Mouse (Mus musculus): ENCODE data around the gene Chd3. TPM values are rescaled to one million over a fixed set of nuclear protein-coding genes. Genes with fewer than 3 reads are reported as not detected.

Gene Chd3
- polyA plus RNA-seq, 1 experiment from 2014 or later: 35.5 TPM

DNA sequence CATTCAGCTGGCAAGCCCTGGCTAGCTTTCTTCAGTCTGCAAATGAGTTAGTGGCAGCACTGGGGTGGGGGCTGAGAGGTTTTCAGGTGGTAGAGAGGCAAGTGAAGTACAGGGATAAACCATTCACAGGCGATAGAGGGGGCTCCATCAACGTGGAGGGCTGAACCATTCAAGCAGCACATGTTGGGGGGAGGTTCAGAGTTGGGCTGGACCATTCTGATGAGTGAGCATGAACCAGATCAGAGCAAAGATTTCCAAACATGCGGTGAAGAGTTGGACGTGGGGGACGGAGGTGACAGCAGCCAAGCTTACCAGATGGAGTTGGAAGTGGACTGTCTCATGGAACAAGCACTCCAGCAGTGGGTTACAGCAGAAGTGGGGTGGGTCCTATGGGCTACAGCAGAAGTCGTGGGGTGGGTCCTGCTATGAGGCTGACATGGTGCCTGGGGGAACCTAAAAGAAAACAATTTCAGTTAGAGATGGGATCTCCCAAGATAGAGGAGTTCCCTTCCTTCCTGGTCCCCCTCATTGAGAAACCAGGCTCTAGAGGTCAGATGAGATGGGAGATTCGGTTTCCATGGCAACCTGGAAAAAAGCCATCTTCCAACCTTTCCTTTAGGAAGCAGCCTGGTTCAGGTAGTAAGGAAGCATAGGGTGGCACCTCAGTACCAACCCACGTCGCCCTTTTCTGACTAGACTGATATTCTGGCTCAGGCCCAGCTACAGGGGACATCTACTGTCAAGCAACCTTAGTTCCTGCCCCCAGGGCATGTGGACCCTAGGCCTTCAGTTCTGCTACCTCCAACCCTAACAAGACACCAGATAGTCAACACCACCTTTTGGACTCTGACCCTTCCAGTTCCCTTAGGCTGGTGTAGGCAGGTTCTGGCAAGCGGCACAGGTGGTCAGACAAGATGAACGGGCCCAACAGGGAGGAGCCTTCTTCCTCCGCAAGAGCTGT, 44.3 kb upstream of the Chd3 start, which contains the start of gene Kdm6b:
Gene Kdm6b, minus strand, starts transcription at position 455 of the 961 bp plus-strand sequence.
- ATAC-seq: no peak
- Histone ChIP-seq H3K9ac (ENCODE audit: low read depth, low read length) (peak within 1 kb of the TSS; percentile 74), H3K9me3 (ENCODE audit: control insufficient read depth, low read length) (no peaks in the 10 kb centered on the region), H3K4me3 (ENCODE audit: low read length) (peak within 1 kb of the TSS; percentile 65), H3K36me3 (ENCODE audit: control insufficient read depth, insufficient read depth, low read length) (no peaks in the 10 kb centered on the region), H3K27me3 (replicated peaks; ENCODE audit: control insufficient read depth, insufficient read depth, low read length) (no peaks in the 10 kb centered on the region), H3K4me1 (ENCODE audit: control insufficient read depth, insufficient read depth, low read length) (peaks cover 47% of the 10 kb centered on the region), H3K27ac (ENCODE audit: low read length) (peak within 1 kb of the TSS; percentile 96), H3K4me2 (ENCODE audit: low read depth, low read length) (peak within 1 kb of the TSS; percentile 97)
- WGBS: 33% methylated on average over 12 of the region's 12 CpGs

- Histone ChIP-seq H3K27me3 (replicated peaks; ENCODE audit: control insufficient read depth, insufficient read depth, low read length) (no peaks in the 10 kb centered on the region), H3K4me3 (ENCODE audit: low read length) (no peak overlapping the region)
These were observed 43.3 kb upstream of the Chd3 start for GRCm38 (mm10) chr11:69412548-69412947.

DNA sequence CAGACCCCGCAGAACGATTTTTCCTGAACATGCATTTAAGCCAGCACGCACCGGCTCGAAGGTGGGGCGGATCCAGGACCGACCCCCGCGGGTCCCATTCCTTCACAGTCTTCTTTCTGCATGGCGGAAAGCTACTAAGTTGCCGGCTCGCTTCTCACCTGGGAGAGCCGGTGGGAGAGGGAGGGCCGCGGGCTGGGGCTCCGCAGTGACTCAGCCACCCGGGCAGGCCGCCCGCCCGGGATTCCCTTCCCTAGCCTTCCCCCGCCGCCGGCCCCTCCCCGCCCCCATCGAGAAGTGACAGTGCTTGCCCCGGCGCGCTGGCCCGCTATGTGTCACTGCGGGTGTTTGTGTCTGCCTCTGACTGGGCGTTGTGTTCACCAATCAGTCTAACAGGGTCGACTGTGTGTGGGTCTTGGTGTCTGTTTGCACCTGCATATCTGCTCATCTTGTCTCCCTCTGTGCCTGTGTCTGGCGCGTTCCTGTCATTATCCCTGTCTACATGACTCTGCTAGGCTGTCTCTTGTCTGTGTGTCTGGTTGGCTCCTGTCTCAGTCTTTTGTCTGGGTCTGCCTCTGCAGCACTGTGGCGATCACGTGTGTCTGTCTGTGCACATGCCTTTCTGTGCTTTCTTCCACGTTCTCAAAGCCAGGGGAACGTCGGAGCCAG, 42.5 kb upstream of the Chd3 start:
- H3K27me3 ChIP-seq (replicated peaks; ENCODE audit: control insufficient read depth, insufficient read depth, low read length): no peaks in the 10 kb centered on the region
- H3K9me3 ChIP-seq (ENCODE audit: control insufficient read depth, low read length): no peaks in the 10 kb centered on the region
- peak overlapping the region; percentile 89 for H3K9ac ChIP-seq (ENCODE audit: low read depth, low read length)
- ATAC-seq: peak; percentile 12
- under 1% methylated on average over 39 of the region's 39 CpGs for WGBS
- H3K4me1 ChIP-seq (ENCODE audit: control insufficient read depth, insufficient read depth, low read length): peaks cover 56% of the 10 kb centered on the region
- peaks cover 9% of the 10 kb centered on the region; the same call in 1 of the 2 replicates for H3K36me3 ChIP-seq (ENCODE audit: control insufficient read depth, insufficient read depth, low read length)
- peak overlapping the region; percentile 81 for H3K4me3 ChIP-seq (ENCODE audit: low read length)
- H3K4me2 ChIP-seq (ENCODE audit: low read depth, low read length): peak overlapping the region; percentile 87
- H3K27ac ChIP-seq (ENCODE audit: low read length): peak overlapping the region; percentile 99

More at GRCm38 (mm10) chr11:69412548-69412947, 43.3 kb upstream of the Chd3 start:
- peaks cover under 1% of the 10 kb centered on the region; the same call in 1 of the 2 replicates for H3K36me3 ChIP-seq (ENCODE audit: control insufficient read depth, insufficient read depth, low read length)
- H3K27ac ChIP-seq (ENCODE audit: low read length): 0 out of 2 replicates have a peak overlapping the region, but pooled peaks have one; percentile 96
- peaks cover 54% of the 10 kb centered on the region for H3K4me1 ChIP-seq (ENCODE audit: control insufficient read depth, insufficient read depth, low read length)
- no peaks in the 10 kb centered on the region for H3K9me3 ChIP-seq (ENCODE audit: control insufficient read depth, low read length)
- ATAC-seq: no peak
- peak overlapping the region; percentile 74; the same call in 1 of the 2 replicates for H3K9ac ChIP-seq (ENCODE audit: low read depth, low read length)
- H3K4me2 ChIP-seq (ENCODE audit: low read depth, low read length): peak overlapping the region; percentile 97
- WGBS: 64% methylated on average over 7 of the region's 7 CpGs

GRCm38 (mm10) chr11:69411073-69411535, 41.9 kb upstream of the Chd3 start:
- peak overlapping the region; percentile 87 for H3K4me2 ChIP-seq (ENCODE audit: low read depth, low read length)
- H3K27me3 ChIP-seq (replicated peaks; ENCODE audit: control insufficient read depth, insufficient read depth, low read length): no peaks in the 10 kb centered on the region
- H3K9me3 ChIP-seq (ENCODE audit: control insufficient read depth, low read length): no peaks in the 10 kb centered on the region
- H3K36me3 ChIP-seq (ENCODE audit: control insufficient read depth, insufficient read depth, low read length): peaks cover 14% of the 10 kb centered on the region
- H3K4me3 ChIP-seq (ENCODE audit: low read length): peak overlapping the region; percentile 81
- peaks cover 52% of the 10 kb centered on the region for H3K4me1 ChIP-seq (ENCODE audit: control insufficient read depth, insufficient read depth, low read length)
- peak overlapping the region; percentile 99 for H3K27ac ChIP-seq (ENCODE audit: low read length)
- H3K9ac ChIP-seq (ENCODE audit: low read depth, low read length): peak overlapping the region; percentile 89
- WGBS: under 1% methylated on average over 26 of the region's 26 CpGs
- ATAC-seq: peak; percentile 52

DNA sequence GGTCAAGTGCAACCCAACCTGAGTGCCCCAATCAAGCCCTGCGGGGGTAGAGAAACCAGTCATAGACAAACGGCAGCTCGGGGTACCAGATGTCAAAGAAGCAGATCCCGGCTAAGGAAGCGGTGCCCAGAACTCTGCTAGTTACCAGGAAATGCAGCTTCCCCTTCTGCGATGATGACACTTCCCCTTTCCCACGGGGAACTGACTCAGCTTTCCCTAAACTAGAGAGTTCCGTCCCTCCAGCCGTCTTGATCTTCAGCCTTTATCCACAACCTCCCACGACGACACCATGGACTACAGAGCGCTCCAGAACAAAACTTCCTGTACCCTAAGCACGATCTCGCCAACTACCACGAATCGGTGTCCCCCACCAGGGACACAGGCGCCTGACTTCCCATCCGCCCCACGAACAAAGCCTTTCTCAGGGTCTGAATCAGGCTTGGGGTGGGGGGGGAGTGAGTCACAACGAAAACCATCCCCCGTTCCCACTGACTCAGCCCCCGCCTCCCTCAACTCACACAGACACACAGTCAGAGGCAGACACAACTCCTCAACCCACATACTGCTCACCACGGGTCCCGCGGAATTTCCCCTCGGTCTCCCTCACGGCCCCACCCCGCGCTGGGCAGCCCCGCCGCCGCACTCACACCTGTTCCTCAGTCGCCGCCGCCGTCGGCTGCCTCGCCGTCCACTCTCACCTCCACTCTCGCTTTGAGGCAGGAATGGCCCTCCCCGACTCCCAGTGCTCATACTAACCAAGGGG, 41.3 kb upstream of the Chd3 start:
- Histone ChIP-seq H3K27me3 (replicated peaks; ENCODE audit: control insufficient read depth, insufficient read depth, low read length) (no peaks in the 10 kb centered on the region), H3K4me1 (ENCODE audit: control insufficient read depth, insufficient read depth, low read length) (peaks cover 52% of the 10 kb centered on the region), H3K4me3 (ENCODE audit: low read length) (peak overlapping the region; percentile 81), H3K36me3 (ENCODE audit: control insufficient read depth, insufficient read depth, low read length) (peaks cover 20% of the 10 kb centered on the region), H3K4me2 (ENCODE audit: low read depth, low read length) (peak overlapping the region; percentile 87), H3K9ac (ENCODE audit: low read depth, low read length) (peak overlapping the region; percentile 89), H3K9me3 (ENCODE audit: control insufficient read depth, low read length) (no peaks in the 10 kb centered on the region), H3K27ac (ENCODE audit: low read length) (peak overlapping the region; percentile 99)
- ATAC-seq: no peak; the same call in none of the 2 replicates
- WGBS: under 1% methylated on average over 41 of the region's 41 CpGs

- Histone ChIP-seq H3K27me3 (replicated peaks; ENCODE audit: control insufficient read depth, insufficient read depth, low read length) (no peaks in the 10 kb centered on the region), H3K4me1 (ENCODE audit: control insufficient read depth, insufficient read depth, low read length) (peaks cover 47% of the 10 kb centered on the region), H3K36me3 (ENCODE audit: control insufficient read depth, insufficient read depth, low read length) (peaks cover 23% of the 10 kb centered on the region), H3K4me3 (ENCODE audit: low read length) (peak overlapping the region; percentile 81), H3K9ac (ENCODE audit: low read depth, low read length) (peak overlapping the region; percentile 89), H3K9me3 (ENCODE audit: control insufficient read depth, low read length) (no peaks in the 10 kb centered on the region), H3K27ac (ENCODE audit: low read length) (peak overlapping the region; percentile 99), H3K4me2 (ENCODE audit: low read depth, low read length) (peak overlapping the region; percentile 87)
- under 1% methylated on average over 18 of the region's 18 CpGs for WGBS
- no peak for ATAC-seq
These were observed 40.8 kb upstream of the Chd3 start for GRCm38 (mm10) chr11:69410045-69410309.

DNA sequence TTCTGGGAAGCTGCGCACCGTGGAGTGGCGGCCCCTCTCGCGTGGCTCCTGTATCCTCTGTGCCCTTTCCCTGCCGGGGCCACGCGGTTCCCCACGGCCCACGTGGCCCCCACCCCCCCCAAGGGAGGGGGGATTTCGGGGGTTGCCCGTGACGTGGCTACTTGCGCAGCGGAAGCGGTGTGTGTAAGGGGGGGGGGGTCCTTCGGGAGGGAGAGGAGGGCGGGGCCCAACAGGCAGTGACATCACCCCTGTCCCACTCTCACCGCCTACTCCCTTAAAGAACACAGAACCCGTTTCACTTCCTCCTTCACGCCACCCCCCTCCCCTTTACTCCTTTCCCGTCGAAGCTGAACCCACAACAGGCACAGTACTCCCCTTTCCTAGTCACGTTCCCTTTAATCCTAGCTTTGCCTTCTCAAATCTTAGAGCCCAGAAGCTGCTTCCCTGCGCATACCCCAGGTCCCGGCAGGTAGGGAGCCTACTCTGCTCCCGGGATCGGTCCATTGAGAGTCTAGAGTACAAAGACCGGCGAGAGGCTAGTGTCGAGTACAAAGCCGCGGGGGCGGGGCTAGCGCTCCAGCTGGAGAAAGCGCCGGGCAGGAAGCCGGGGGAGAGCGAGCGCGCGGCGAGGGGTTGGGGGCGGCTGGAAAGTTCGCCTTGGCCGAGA, 40.3 kb upstream of the Chd3 start:
- under 1% methylated on average over 45 of the region's 46 CpGs for WGBS
- Histone ChIP-seq H3K4me3 (ENCODE audit: low read length) (peak overlapping the region; percentile 81), H3K4me2 (ENCODE audit: low read depth, low read length) (peak overlapping the region; percentile 87), H3K9ac (ENCODE audit: low read depth, low read length) (peak overlapping the region; percentile 89), H3K27ac (ENCODE audit: low read length) (peak overlapping the region; percentile 99), H3K4me1 (ENCODE audit: control insufficient read depth, insufficient read depth, low read length) (peaks cover 42% of the 10 kb centered on the region), H3K36me3 (ENCODE audit: control insufficient read depth, insufficient read depth, low read length) (peaks cover 25% of the 10 kb centered on the region), H3K27me3 (replicated peaks; ENCODE audit: control insufficient read depth, insufficient read depth, low read length) (no peaks in the 10 kb centered on the region), H3K9me3 (ENCODE audit: control insufficient read depth, low read length) (no peaks in the 10 kb centered on the region)
- ATAC-seq: peak; percentile 61

DNA sequence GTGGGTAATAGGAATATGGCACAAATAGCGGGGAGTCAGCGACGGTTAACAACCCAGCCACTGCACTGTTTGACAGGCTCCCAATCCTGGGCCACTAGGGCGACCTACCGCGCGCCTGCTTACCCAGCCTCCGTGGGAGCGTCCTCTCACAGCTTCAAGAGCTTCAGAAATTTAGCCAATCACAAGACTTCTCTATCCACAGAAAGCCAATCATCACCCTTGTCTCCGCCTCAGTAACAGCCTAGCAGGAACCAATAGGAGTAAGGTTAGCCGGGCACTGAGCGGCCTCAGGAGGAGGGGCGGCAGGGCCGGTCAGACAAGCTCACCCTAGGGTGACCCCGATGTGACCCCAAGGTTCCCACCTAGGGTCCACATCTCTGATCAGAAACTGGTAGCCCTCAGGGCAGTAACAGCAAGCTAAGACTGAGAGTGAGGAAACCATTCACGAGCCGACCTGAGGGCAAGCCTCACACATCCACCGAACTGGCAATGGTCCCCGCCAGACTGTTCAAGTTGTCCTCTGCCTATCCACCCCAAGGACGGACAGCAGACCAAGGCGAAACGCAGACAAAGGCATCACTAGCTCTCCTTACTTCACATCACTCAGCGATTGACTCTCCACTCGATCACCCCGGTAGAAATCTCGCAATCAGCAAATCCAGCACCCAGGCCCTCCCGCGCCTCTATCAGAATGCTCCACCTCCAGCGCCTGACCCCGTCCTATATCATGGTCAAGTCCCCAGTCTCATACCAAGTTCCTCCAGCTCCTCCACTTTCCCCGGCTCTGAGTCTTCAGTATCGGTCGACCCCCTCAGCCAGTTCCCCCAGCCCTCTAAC, 39.6 kb upstream of the Chd3 start:
- Histone ChIP-seq H3K9me3 (ENCODE audit: control insufficient read depth, low read length) (no peaks in the 10 kb centered on the region), H3K4me1 (ENCODE audit: control insufficient read depth, insufficient read depth, low read length) (peaks cover 35% of the 10 kb centered on the region), H3K27me3 (replicated peaks; ENCODE audit: control insufficient read depth, insufficient read depth, low read length) (no peaks in the 10 kb centered on the region), H3K9ac (ENCODE audit: low read depth, low read length) (peak overlapping the region; percentile 89), H3K36me3 (ENCODE audit: control insufficient read depth, insufficient read depth, low read length) (peaks cover 33% of the 10 kb centered on the region), H3K4me3 (ENCODE audit: low read length) (peak overlapping the region; percentile 81), H3K27ac (ENCODE audit: low read length) (peak overlapping the region; percentile 99), H3K4me2 (ENCODE audit: low read depth, low read length) (peak overlapping the region; percentile 87)
- under 1% methylated on average over 33 of the region's 33 CpGs for WGBS
- ATAC-seq: peak; percentile 76
